Mouse (Mus musculus): ENCODE data around the gene Rel. TPM values are rescaled to one million over a fixed set of nuclear protein-coding genes. Genes with fewer than 3 reads are reported as not detected.
A peak's percentile ranks its signal among the peaks of the same experiment; 100 is the strongest.
"Not testable (repeated sequence)": the region's sequence is repeated elsewhere in the genome, so short reads cannot be mapped to it uniquely, and the experiment has no call there.

The Rel gene
- total and polyA plus RNA-seq, 2 experiments, result 1.3 to 2.3 TPM

DNA sequence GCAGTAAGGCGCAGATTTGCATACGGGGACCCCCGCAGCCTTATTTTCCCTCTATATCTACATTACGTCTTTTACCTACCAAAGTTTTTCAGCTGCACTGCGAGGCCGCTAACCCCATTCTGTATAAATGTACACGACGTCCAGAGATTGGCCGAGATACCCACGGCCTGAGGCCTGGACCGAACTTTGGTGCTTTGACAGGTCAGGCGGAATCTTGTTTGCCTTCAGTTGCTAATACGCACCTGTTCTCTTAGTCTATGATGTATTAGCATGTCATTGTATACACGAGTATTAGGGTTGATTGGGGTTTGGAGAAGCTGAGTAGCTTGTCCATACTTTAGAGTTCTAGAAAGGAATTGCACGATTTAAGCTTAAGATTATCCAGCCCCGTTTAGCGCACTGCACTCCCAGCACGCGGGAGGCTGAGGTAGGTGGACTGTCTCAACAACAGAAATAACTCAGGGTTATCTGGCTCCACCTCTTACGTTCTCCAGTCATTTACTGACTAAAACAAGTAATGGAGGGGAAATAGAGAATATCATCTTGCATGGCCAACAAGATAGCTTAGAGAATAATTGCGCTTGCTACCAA lies 832 bp upstream of the Rel start:
- TF ChIP-seq POLR2A (IDR thresholded peaks at IDR 0.05; ENCODE audit: extremely low read depth, insufficient read depth, low read length) (no peak), CTCF (IDR thresholded peaks at IDR 0.05; ENCODE audit: low read depth, low read length) (no peak)
- Histone ChIP-seq H3K79me2 (ENCODE audit: control insufficient read depth, insufficient read depth, low read length) (no peaks in the 10 kb centered on the region; the same call in 1 of the 2 replicates), H3K4me3 (ENCODE audit: insufficient read depth, low read depth, low read length) (peak overlapping the region; percentile 98), H3K4me1 (ENCODE audit: control insufficient read depth, insufficient read depth, low read length) (peaks cover 3% of the 10 kb centered on the region; the same call in 1 of the 2 replicates), H3K9ac (ENCODE audit: low read depth, low read length) (peak overlapping the region; percentile 99), H3K36me3 (ENCODE audit: control insufficient read depth, insufficient read depth, low read length) (no peaks in the 10 kb centered on the region), H3K27me3 (ENCODE audit: control insufficient read depth, insufficient read depth, low read length) (no peaks in the 10 kb centered on the region), H3K27ac (replicated peaks; ENCODE audit: insufficient read depth, low read depth, low read length) (peak overlapping the region; percentile 100)
- peak; percentile 77 for DNase-seq (ENCODE audit: extremely low read depth, low read depth, low spot score)
- 7% methylated on average over 21 of the region's 21 CpGs for WGBS

DNA sequence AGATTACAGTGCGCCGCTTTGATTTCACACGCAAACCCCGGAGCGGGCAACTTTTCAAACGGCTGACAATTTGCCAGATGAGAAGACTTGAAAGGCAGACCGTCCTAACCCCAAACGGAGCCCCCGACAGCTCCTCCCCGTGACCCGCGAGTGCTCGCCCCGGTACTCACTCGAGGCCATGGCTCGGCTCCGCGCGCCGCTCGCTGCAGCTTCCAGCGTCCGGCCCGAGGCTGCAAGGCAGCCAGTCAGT lies 335 bp downstream of the Rel start:
- H3K4me3 ChIP-seq (ENCODE audit: insufficient read depth, low read depth, low read length), result peak overlapping the region; percentile 98
- WGBS, result under 1% methylated on average over 24 of the region's 24 CpGs
- H3K27me3 ChIP-seq (ENCODE audit: control insufficient read depth, insufficient read depth, low read length), result no peaks in the 10 kb centered on the region
- peaks cover 2% of the 10 kb centered on the region; the same call in 1 of the 2 replicates for H3K79me2 ChIP-seq (ENCODE audit: control insufficient read depth, insufficient read depth, low read length)
- peaks cover 3% of the 10 kb centered on the region; the same call in 1 of the 2 replicates for H3K4me1 ChIP-seq (ENCODE audit: control insufficient read depth, insufficient read depth, low read length)
- H3K27ac ChIP-seq (replicated peaks; ENCODE audit: insufficient read depth, low read depth, low read length), result peak overlapping the region; percentile 100
- H3K9ac ChIP-seq (ENCODE audit: low read depth, low read length), result peak overlapping the region; percentile 68
- H3K36me3 ChIP-seq (ENCODE audit: control insufficient read depth, insufficient read depth, low read length), result no peaks in the 10 kb centered on the region
- DNase-seq (ENCODE audit: extremely low read depth, low read depth, low spot score), result no peak
- TF ChIP-seq POLR2A (IDR thresholded peaks at IDR 0.05; ENCODE audit: extremely low read depth, insufficient read depth, low read length), result peak; percentile 83
- TF ChIP-seq CTCF (IDR thresholded peaks at IDR 0.05; ENCODE audit: low read depth, low read length), result no peak

GRCm38 (mm10) chr11:23769686-23770509 lies 872 bp downstream of the Rel start:
- Histone ChIP-seq H3K4me3 (ENCODE audit: insufficient read depth, low read depth, low read length) (peak overlapping the region; percentile 98), H3K36me3 (ENCODE audit: control insufficient read depth, insufficient read depth, low read length) (no peaks in the 10 kb centered on the region), H3K79me2 (ENCODE audit: control insufficient read depth, insufficient read depth, low read length) (peaks cover 3% of the 10 kb centered on the region; the same call in 1 of the 2 replicates), H3K27me3 (ENCODE audit: control insufficient read depth, insufficient read depth, low read length) (no peaks in the 10 kb centered on the region), H3K27ac (replicated peaks; ENCODE audit: insufficient read depth, low read depth, low read length) (peak overlapping the region; percentile 100), H3K9ac (ENCODE audit: low read depth, low read length) (peak overlapping the region; percentile 68), H3K4me1 (ENCODE audit: control insufficient read depth, insufficient read depth, low read length) (peaks cover 3% of the 10 kb centered on the region; the same call in 1 of the 2 replicates)
- no peak for TF ChIP-seq POLR2A (IDR thresholded peaks at IDR 0.05; ENCODE audit: extremely low read depth, insufficient read depth, low read length)
- no peak for TF ChIP-seq CTCF (IDR thresholded peaks at IDR 0.05; ENCODE audit: low read depth, low read length)
- DNase-seq (ENCODE audit: extremely low read depth, low read depth, low spot score), result peak; percentile 58
- under 1% methylated on average over 25 of the region's 25 CpGs for WGBS

- Histone ChIP-seq H3K4me1 (ENCODE audit: control insufficient read depth, insufficient read depth, low read length) (peaks cover 3% of the 10 kb centered on the region; the same call in 1 of the 2 replicates), H3K4me3 (ENCODE audit: insufficient read depth, low read depth, low read length) (peak overlapping the region; percentile 98; the same call in 1 of the 2 replicates), H3K36me3 (ENCODE audit: control insufficient read depth, insufficient read depth, low read length) (no peaks in the 10 kb centered on the region), H3K9ac (ENCODE audit: low read depth, low read length) (no peak overlapping the region), H3K79me2 (ENCODE audit: control insufficient read depth, insufficient read depth, low read length) (peaks cover 4% of the 10 kb centered on the region; the same call in 1 of the 2 replicates), H3K27ac (replicated peaks; ENCODE audit: insufficient read depth, low read depth, low read length) (no peak overlapping the region), H3K27me3 (ENCODE audit: control insufficient read depth, insufficient read depth, low read length) (no peaks in the 10 kb centered on the region)
- TF ChIP-seq CTCF (IDR thresholded peaks at IDR 0.05; ENCODE audit: low read depth, low read length) (no peak), POLR2A (IDR thresholded peaks at IDR 0.05; ENCODE audit: extremely low read depth, insufficient read depth, low read length) (no peak)
- DNase-seq (ENCODE audit: extremely low read depth, low read depth, low spot score), result no peak
These were observed 1.7 kb downstream of the Rel start for GRCm38 (mm10) chr11:23769033-23769432.

DNA sequence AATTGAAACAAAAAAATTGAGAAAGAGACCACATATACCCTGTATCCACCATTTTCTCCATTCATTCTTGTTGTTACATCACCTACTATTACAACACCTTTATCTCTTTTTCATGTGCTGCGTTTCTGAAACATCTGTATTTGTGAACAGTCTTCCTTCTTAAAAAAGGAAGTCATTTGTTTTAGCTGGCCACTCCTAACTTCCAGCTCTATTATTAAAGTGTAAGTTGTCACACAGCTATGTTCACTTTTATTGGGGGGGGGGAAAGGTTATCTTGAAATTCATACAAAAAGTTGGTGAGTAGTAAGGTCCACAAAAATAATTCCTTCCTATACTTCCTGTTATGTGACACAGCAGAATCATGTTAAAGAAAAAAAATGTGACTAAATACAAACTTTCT lies 2.8 kb downstream of the Rel start:
- peaks cover 7% of the 10 kb centered on the region; the same call in 1 of the 2 replicates for H3K79me2 ChIP-seq (ENCODE audit: control insufficient read depth, insufficient read depth, low read length)
- DNase-seq (ENCODE audit: extremely low read depth, low read depth, low spot score), result no peak
- no peak overlapping the region for H3K4me3 ChIP-seq (ENCODE audit: insufficient read depth, low read depth, low read length)
- peaks cover 3% of the 10 kb centered on the region; the same call in 1 of the 2 replicates for H3K4me1 ChIP-seq (ENCODE audit: control insufficient read depth, insufficient read depth, low read length)
- H3K9ac ChIP-seq (ENCODE audit: low read depth, low read length), result no peak overlapping the region
- no peak overlapping the region for H3K27ac ChIP-seq (replicated peaks; ENCODE audit: insufficient read depth, low read depth, low read length)
- WGBS, result 3% methylated on average over 1 of the region's 1 CpGs
- TF ChIP-seq POLR2A (IDR thresholded peaks at IDR 0.05; ENCODE audit: extremely low read depth, insufficient read depth, low read length) (no peak), CTCF (IDR thresholded peaks at IDR 0.05; ENCODE audit: low read depth, low read length) (no peak)
- no peaks in the 10 kb centered on the region for H3K27me3 ChIP-seq (ENCODE audit: control insufficient read depth, insufficient read depth, low read length)
- no peaks in the 10 kb centered on the region for H3K36me3 ChIP-seq (ENCODE audit: control insufficient read depth, insufficient read depth, low read length)

DNA sequence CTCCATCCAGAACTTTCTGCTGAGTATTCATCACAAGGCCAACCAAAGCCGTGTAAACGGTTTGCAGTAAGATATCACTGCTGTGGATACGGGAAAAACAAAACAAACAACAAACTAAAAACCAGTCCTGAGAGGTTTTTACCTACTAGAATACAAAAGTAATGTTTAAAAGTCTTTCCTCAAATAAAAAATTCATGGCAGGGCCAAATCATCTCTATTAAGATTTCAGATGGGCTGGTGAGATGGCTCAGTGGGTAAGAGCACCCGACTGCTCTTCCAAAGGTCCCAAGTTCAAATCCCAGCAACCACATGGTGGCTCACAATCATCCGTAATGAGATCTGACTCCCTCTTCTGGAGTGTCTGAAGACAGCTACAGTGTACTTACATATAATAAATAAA lies 3.4 kb downstream of the Rel start:
- not testable (repeated sequence) for DNase-seq (ENCODE audit: extremely low read depth, low read depth, low spot score); H3K9ac ChIP-seq (ENCODE audit: low read depth, low read length); H3K27me3 ChIP-seq (ENCODE audit: control insufficient read depth, insufficient read depth, low read length); H3K79me2 ChIP-seq (ENCODE audit: control insufficient read depth, insufficient read depth, low read length); H3K4me1 ChIP-seq (ENCODE audit: control insufficient read depth, insufficient read depth, low read length); H3K27ac ChIP-seq (replicated peaks; ENCODE audit: insufficient read depth, low read depth, low read length); H3K36me3 ChIP-seq (ENCODE audit: control insufficient read depth, insufficient read depth, low read length); H3K4me3 ChIP-seq (ENCODE audit: insufficient read depth, low read depth, low read length)
- WGBS, result 76% methylated on average over 5 of the region's 5 CpGs

Data from liver, adult 2 months (tissue).